Mouse (Mus musculus): ENCODE measurements around the gene Ttc30a2.

Gene Ttc30a2

DNA sequence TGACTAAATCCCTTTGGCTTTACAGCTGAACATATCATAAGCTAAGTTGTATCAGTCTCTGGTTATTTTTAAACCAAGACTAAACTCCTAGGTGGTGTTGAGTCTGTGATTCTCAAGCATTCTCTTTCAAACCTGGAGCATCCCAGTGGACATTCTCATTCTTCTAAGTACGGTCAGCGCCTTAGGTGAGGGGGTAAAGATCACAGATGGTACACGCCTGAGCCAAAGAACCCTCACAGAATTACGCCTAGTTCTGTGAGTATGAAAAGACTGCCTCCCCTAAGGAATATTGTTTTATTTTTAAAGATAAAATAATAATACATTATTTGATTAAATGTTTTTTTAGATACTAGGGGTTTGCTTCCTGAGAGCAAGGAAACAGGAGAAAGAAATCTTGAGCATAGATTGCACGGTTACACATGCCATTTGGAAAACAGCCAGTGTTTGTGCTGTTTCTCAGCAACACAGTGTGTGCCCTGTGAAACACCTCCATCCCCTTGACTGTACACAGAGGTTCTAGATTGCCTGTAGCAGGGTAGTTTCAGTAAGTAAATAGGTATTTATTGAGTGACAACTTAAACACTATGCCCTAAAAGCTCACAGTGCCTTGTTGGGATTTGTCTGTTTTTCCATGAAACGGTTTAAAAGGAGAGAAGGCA lies 48.1 kb downstream of the Ttc30a2 start:
- DNase-seq (ENCODE audit: low spot score): no peak

DNA sequence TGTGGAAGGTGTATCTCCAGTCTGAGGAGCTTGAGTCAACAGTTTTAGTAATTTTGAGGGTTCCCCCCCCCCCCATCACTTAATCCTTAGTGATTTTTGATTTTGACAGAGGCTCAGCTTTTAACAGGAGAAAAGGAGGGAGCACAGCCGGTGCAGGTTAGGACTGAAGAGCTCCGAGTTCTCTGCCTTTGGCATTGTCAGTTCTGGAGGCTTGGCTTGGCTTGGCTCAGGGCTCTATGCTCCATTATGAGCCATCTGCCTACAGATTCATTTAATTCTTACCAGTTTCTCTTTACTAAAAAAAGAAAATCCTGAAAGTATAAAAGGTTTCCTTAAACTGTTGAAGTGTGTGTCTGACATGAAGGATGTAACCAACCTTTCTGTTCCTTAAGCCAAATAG lies 48.8 kb downstream of the Ttc30a2 start:
- no peak for DNase-seq (ENCODE audit: low spot score)

DNA sequence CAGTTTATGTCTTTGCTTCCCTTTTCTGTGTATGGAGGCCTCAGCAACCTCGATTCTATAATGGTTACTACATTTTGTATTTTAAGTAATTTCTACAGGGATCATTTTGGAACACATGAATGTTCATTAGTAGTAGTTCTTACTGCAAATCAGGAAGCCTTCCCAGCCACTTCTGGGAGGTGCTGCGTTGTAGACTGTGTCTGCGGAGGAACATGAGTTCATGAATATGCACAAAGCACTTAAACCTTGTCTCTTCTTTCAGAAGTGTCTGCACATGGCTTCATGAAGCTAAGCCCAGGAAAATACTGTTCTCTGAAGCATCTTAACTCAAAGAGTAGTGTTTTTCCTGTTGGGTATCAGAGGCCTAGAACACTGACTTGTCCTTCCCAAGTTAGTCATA lies 50.0 kb downstream of the Ttc30a2 start:
- DNase-seq (ENCODE audit: low spot score): no peak

DNA sequence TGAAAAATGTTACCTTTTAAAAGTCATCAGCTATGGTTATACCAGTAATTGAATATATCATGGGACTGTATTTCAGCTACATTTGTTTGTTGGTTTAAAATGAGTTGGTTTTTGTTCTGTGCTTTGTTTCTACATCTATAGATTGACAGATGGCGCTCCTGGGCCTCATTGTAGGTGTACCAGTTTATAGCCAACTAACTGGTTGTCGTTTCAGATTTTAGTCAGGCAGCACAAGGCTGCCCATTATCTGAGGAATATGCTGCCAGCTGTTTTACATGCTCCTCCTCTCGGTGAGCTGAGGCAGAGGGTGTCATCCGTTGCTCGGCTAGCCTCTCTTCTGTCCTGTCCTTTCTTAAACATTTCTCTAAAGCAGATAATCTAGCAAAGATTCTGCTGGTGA lies 51.9 kb downstream of the Ttc30a2 start:
- DNase-seq (ENCODE audit: low spot score): no peak

Data from ovary, postnatal 14 days (tissue).